ENCODE assay signal across 9 mouse cellular contexts in genomic region chr7:117375886-117376309, GRCm38 (mm10). TPM values are rescaled to one million over a fixed set of nuclear protein-coding genes. Genes with fewer than 3 reads are reported as not detected.
DNase-seq lines count a peak whose midpoint lies in the region; ATAC-seq and TF ChIP-seq lines count a peak whose summit lies in the region.
"Had no signal": no experiment of that assay in that cellular context is flagged by ENCODE, and none has a peak within 500 bp of the region (broad histone marks: within the 10 kb centered on the region; RNA-seq: fewer than 3 reads in every experiment).

No protein-coding gene starts in this region.

- TF ChIP-seq EP300 in stomach, postnatal 0 days (optimal IDR thresholded peaks at IDR 0.05), result no peak

- DNase-seq in heart, adult 11 months, result peak; percentile 91
- no peak for DNase-seq in heart, embryonic 10.5 days (ENCODE audit: low spot score)
- peak; percentile 73 for DNase-seq in CD4-positive helper T cell, adult 2 months (ENCODE audit: low read depth, low spot score)
- peak; percentile 58 for DNase-seq in adrenal gland, postnatal 25 days
- DNase-seq in gastrocnemius, adult 2 months, result peak; percentile 68
- peak; percentile 41 for DNase-seq in layer of hippocampus, adult 9-11 months
- peak; percentile 83 for DNase-seq in midbrain, postnatal 0 days (ENCODE audit: low spot score)
- peak; percentile 65 for DNase-seq in stomach, postnatal 0 days (ENCODE audit: low spot score)

- H3K4me2 ChIP-seq in midbrain, postnatal 0 days (ENCODE audit: low read depth, low read length, poor library complexity, severe bottlenecking), result no peak overlapping the region
- no peak overlapping the region for H3K4me2 ChIP-seq in stomach, postnatal 0 days (replicated peaks; ENCODE audit: low read depth)
- H3K4me2 ChIP-seq: limb, embryonic 15.5 days had no signal

- intact Hi-C loops in gastrocnemius, adult 2 months (cut with DNase I), result loop anchor here (1.0 to 5.0 kb wide), 4 partner anchors 54 to 731 kb away; no protein-coding TSS in a partner anchor

- peaks cover 18% of the 10 kb centered on the region for H3K4me1 ChIP-seq in heart, embryonic 10.5 days
- no peaks in the 10 kb centered on the region for H3K4me1 ChIP-seq in midbrain, postnatal 0 days (ENCODE audit: insufficient read depth, low read length)
- no peaks in the 10 kb centered on the region for H3K4me1 ChIP-seq in stomach, postnatal 0 days (replicated peaks; ENCODE audit: control insufficient read depth, insufficient read depth)

- H3K36me3 ChIP-seq in heart, embryonic 10.5 days, result no peaks in the 10 kb centered on the region
- H3K36me3 ChIP-seq in midbrain, postnatal 0 days (ENCODE audit: insufficient read depth, low read length), result no peaks in the 10 kb centered on the region
- no peaks in the 10 kb centered on the region for H3K36me3 ChIP-seq in stomach, postnatal 0 days (ENCODE audit: control insufficient read depth, insufficient read depth, low read length)
- H3K36me3 ChIP-seq: limb, embryonic 15.5 days had no signal

- peak; percentile 84 for TF ChIP-seq CTCF in gastrocnemius, adult 2 months (IDR thresholded peaks at IDR 0.05)
- peak; percentile 87 for TF ChIP-seq CTCF in midbrain, postnatal 0 days (IDR thresholded peaks at IDR 0.05)
- TF ChIP-seq CTCF in stomach, postnatal 0 days (IDR thresholded peaks at IDR 0.05; ENCODE audit: low read depth), result peak; percentile 85

- no peak overlapping the region for H3K4me3 ChIP-seq in heart, embryonic 10.5 days
- no peak overlapping the region for H3K4me3 ChIP-seq in gastrocnemius, adult 2 months
- H3K4me3 ChIP-seq in midbrain, postnatal 0 days (ENCODE audit: low read depth, low read length), result no peak overlapping the region
- no peak overlapping the region for H3K4me3 ChIP-seq in stomach, postnatal 0 days (ENCODE audit: low read depth, low read length)
- H3K4me3 ChIP-seq: limb, embryonic 15.5 days had no signal

- no peak for ATAC-seq in midbrain, postnatal 0 days (ENCODE audit: low FRiP score)
- no peak for ATAC-seq in stomach, postnatal 0 days (ENCODE audit: low FRiP score, low TSS enrichment)

- H3K27ac ChIP-seq in heart, embryonic 10.5 days, result no peak overlapping the region
- H3K27ac ChIP-seq in gastrocnemius, adult 2 months, result no peak overlapping the region
- H3K27ac ChIP-seq in midbrain, postnatal 0 days (ENCODE audit: low read depth, low read length), result no peak overlapping the region
- no peak overlapping the region for H3K27ac ChIP-seq in stomach, postnatal 0 days (replicated peaks)
- H3K27ac ChIP-seq: limb, embryonic 15.5 days had no signal

- WGBS in heart, embryonic 10.5 days, result 34% methylated on average over 9 of the region's 9 CpGs
- 30% methylated on average over 9 of the region's 9 CpGs for WGBS in midbrain, postnatal 0 days
- 34% methylated on average over 9 of the region's 9 CpGs for WGBS in stomach, postnatal 0 days

- no peaks in the 10 kb centered on the region for H3K27me3 ChIP-seq in heart, embryonic 10.5 days (ENCODE audit: insufficient read depth, poor library complexity, severe bottlenecking)
- peaks cover 4% of the 10 kb centered on the region; the same call in 1 of the 2 replicates for H3K27me3 ChIP-seq in midbrain, postnatal 0 days (ENCODE audit: insufficient read depth, low read length)
- H3K27me3 ChIP-seq in stomach, postnatal 0 days (ENCODE audit: control insufficient read depth, insufficient read depth, low read length), result no peaks in the 10 kb centered on the region

- H3K9ac ChIP-seq in midbrain, postnatal 0 days (replicated peaks; ENCODE audit: low read length, poor library complexity, severe bottlenecking), result no peak overlapping the region
- no peak overlapping the region for H3K9ac ChIP-seq in stomach, postnatal 0 days (ENCODE audit: low read length)
- H3K9ac ChIP-seq: limb, embryonic 15.5 days had no signal

- no peaks in the 10 kb centered on the region for H3K9me3 ChIP-seq in heart, embryonic 10.5 days
- no peaks in the 10 kb centered on the region for H3K9me3 ChIP-seq in midbrain, postnatal 0 days (ENCODE audit: low read length)
- H3K9me3 ChIP-seq in stomach, postnatal 0 days (ENCODE audit: control insufficient read depth, low read length), result no peaks in the 10 kb centered on the region
- H3K9me3 ChIP-seq: limb, embryonic 15.5 days had no signal

RNA-seq across cellular contexts. Expression of gene Xylt1, which starts 4.9 kb away (rescaled TPM):
- 1.2 and 1.8 TPM in 2 replicates for polyA plus RNA-seq in heart, embryonic 10.5 days (2016; fragmentation: Nextera tagmentation; extraction: Ambion mirVana)
- total RNA-seq in adrenal gland, postnatal 25 days (2021), result 3.7 and 5.5 TPM in 2 replicates
- total RNA-seq in gastrocnemius, adult 2 months (2021), result 1 to 10 TPM; 5.5 to 9.5 TPM
- 16.4 and 20.8 TPM in 2 replicates for total RNA-seq in midbrain, postnatal 0 days (2014; rRNA removed)
- 2.1 and 2.5 TPM in 2 replicates for polyA plus RNA-seq in midbrain, postnatal 0 days (2015; fragmentation: Nextera tagmentation; extraction: Ambion mirVana)
- polyA plus RNA-seq in stomach, postnatal 0 days (2015; fragmentation: Nextera tagmentation; extraction: Ambion mirVana), result 0.36 TPM in 2 replicates
